Mouse (Mus musculus) gastrocnemius, adult 2 months (tissue): ENCODE measurements at regions not wholly inside any gene's neighbourhood (a gene's known extent, or its start where the extent isn't known, plus 50 kb on each side); places are given as distances from the start of the nearest gene placed in this dataset.

ENCODE experiments used
- DNase-seq: peaks from one replicate; pipeline ENCODE4 v3.0.0; 2022
- H3K27ac ChIP-seq: fragments of 200-600 bp; 2 replicates; pipeline ENCODE4 v1.8.1; 2022; ENCODE audit warnings: mild to moderate bottlenecking
- H3K4me3 ChIP-seq: fragments of 200-600 bp; 2 replicates; pipeline ENCODE4 v1.8.1; 2022; ENCODE audit warnings: mild to moderate bottlenecking, moderate library complexity
- CTCF ChIP-seq: fragments of 200-600 bp; IDR thresholded peaks from 2 replicates; pipeline ENCODE4 v1.8.1; 2022; ENCODE audit warnings: antibody characterized with exemption, mild to moderate bottlenecking, moderate library complexity
- intact Hi-C: fragments of 180-260 bp; cut with DNase I; formaldehyde crosslinking; loops from one replicate; pipeline ENCODE4 v1.15.1; 2025

DNA sequence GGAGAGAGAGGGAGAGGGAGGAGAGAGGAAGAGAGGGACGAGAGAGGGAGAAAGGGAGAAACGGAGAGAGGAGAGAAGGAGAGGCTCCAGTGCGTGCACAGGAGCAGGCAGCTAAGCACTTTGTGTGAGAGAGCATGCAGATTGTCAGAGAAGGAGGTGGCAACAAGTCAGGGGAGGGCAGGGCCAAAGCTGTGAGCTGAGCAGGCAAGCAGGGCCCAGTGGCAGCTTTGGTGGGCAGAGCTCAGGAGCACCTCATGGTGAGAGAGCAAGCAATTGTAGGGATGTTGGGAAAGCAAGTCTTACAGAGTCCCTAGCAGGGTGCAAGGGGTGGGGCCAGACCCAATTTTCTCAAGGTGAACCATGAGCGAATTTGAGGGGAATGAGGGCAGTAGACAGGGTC lies 234.3 kb upstream of the Hey2 start:
- no peak for TF ChIP-seq CTCF
- Histone ChIP-seq H3K27ac (no peak overlapping the region), H3K4me3 (no peak overlapping the region)
- intact Hi-C loops = no loop called here
- DNase-seq = no peak

DNA sequence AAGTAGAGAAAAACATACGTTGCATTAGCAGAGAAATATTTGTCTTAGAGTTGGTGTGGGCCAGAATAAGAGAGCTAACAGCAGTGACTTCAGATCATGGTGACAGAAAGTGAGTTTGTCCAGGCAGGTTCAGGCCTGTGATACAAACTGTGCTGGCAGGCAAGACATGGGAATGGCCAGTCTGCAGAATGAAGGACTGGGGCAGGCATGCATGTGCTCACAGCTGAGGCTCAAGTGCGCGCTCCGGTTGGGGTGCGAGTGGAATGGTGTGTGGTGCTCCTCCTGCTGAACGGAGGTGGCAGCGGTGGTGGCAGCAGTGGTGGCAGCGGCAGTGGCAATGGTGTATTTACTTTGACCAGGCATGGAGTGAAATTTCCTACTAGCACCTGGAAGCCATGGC lies 233.8 kb upstream of the Hey2 start:
- H3K4me3 ChIP-seq = no peak overlapping the region
- no peak overlapping the region for H3K27ac ChIP-seq
- no peak for DNase-seq
- intact Hi-C loops = no loop called here
- TF ChIP-seq CTCF = no peak

DNA sequence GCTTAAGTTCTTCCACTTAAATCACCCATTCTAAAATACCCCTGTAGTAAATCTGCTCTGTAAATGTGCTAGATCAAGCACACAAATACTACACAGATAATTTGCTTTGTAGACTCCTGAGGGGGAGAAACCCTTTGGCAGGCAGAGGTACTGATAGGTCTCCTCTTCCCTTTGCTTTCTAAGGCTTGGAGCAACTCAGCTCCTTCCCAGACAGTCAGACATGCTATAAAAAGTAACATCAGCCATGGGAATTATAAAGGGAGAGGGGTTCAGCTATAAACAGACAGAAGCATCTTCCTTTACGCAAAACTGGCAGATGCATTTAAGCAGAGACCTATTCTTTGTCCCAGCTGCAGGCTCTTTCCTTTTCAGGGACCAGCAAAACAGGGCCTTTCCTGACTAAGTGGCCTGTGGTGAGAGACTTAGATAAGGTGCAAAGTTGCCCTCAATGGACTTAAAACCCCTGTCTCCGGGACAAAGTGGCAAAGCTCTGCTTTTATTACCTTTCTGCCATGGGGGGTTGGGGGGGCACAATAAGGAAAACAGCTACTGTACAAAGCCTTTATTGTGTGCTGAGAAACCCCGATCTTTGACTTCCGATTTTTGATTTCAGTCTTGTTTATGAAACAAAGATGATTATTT lies 231.5 kb upstream of the Hey2 start:
- no peak for DNase-seq
- TF ChIP-seq CTCF = no peak
- no peak overlapping the region for H3K4me3 ChIP-seq
- intact Hi-C loops = no loop called here
- H3K27ac ChIP-seq = no peak overlapping the region

GRCm38 (mm10) chr10:31068668-31069223 lies 226.1 kb upstream of the Hey2 start:
- no peak for DNase-seq
- no peak overlapping the region for H3K4me3 ChIP-seq
- intact Hi-C loops = no loop called here

DNA sequence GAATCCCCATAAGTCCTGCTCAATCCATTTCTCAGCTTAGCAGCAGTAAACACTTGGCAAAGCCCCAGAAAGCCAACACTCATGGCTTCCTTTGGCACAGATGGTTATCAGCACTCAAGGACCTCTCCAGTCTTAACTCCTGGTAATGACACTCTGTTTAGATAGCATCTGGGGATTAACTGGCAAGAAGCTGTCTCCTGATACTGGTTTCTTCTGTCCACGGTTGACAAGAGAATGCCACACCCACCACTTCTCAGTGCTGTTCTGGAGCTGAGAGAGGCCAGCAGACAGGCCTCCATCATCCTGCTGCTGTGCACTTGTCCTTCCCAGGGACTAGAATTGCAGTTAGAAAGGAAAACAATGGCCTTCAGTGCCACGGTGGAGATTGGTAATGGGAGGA lies 220.1 kb upstream of the Hey2 start:
- TF ChIP-seq CTCF = no peak
- no peak for DNase-seq
- Histone ChIP-seq H3K4me3 (no peak overlapping the region), H3K27ac (no peak overlapping the region)
- intact Hi-C loops = no loop called here

More at GRCm38 (mm10) chr10:31068668-31069223, 226.1 kb upstream of the Hey2 start:
- no peak for TF ChIP-seq CTCF
- no peak overlapping the region for H3K27ac ChIP-seq

DNA sequence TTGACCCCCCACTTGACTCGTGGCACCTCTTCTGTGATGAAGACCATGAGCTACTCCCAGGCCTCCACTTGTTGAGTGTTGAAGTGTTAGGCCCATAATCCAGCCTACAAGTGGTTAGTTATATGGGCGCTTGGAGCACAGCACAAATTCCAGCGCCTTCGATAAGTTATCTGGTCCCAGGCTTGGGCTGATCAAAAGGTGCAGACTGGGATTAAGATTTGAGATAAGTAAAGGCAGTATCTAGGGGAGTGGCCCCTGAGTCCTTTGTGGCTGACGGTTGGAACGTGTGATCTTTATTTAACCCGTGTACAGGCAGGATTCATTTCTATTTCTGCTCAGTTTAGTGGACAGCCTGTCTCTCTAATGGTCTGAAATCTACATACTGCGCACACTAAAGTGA lies 210.7 kb upstream of the Hey2 start:
- no peak for TF ChIP-seq CTCF
- Histone ChIP-seq H3K4me3 (no peak overlapping the region), H3K27ac (no peak overlapping the region)
- DNase-seq = no peak
- intact Hi-C loops = no loop called here

DNA sequence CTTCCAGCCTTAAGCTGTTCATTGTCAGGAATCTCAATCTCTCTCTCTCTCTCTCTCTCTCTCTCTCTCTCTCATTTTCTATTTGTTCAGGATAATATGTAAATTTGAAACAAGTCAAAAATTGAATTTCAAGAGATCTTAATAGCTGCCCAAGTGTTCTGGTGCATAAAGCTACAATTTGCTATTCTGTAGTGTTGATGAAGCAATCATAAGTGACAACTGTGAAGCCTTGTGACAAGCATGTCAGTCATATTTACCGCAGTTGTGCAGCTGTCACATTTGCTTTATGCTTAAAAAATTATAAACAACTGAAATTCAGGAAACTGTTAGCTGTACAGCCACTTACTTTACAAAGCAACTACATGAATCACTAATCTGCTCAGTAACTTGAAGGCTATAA lies 208.6 kb upstream of the Hey2 start:
- H3K27ac ChIP-seq = no peak overlapping the region
- TF ChIP-seq CTCF = no peak
- DNase-seq = no peak
- intact Hi-C loops = no loop called here
- no peak overlapping the region for H3K4me3 ChIP-seq

GRCm38 (mm10) chr10:31049352-31049751 lies 206.8 kb upstream of the Hey2 start:
- H3K27ac ChIP-seq = no peak overlapping the region
- no peak overlapping the region for H3K4me3 ChIP-seq
- no peak for DNase-seq
- intact Hi-C loops = no loop called here
- TF ChIP-seq CTCF = no peak

DNA sequence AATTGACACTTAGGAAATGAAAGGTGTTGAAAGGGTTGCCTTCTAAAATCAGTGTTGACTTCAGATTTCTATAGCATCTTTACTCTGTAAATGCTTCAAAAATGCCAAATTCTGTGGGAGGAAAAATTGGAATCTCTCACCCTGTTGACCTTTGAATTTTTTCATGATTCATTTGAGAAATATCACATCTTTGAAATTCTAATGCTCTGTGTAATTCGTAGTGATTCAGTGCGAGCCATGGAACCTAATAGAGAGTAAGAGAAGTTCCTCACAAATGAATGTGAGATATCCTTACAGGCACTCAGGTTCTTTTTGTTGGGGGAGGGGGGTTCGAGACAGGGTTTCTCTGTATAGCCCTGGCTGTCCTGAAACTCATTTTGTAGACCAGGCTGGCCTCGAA lies 193.0 kb upstream of the Hey2 start:
- Histone ChIP-seq H3K4me3 (no peak overlapping the region), H3K27ac (no peak overlapping the region)
- intact Hi-C loops = no loop called here
- no peak for TF ChIP-seq CTCF
- no peak for DNase-seq

GRCm38 (mm10) chr10:31034782-31035181 lies 192.2 kb upstream of the Hey2 start:
- DNase-seq = no peak
- H3K27ac ChIP-seq = no peak overlapping the region
- no peak for TF ChIP-seq CTCF
- intact Hi-C loops = no loop called here
- H3K4me3 ChIP-seq = no peak overlapping the region

DNA sequence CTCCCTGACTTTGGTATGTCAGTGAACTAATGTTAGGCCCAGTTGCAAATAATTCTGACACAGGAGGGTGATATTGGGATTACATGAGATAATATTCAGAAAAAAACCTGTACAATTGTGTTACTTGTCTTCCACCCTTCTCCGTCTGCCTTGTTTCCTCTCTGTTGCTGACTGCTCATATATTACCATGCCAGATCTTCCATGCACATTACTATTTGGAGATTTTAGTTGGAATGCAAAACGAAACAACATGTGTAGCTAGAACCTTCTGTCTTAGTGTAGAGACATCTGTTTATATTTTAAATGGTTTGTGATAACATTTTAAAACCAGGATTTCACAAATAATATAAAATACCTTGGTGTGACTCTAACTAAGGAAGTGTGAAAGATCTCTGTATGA lies 188.1 kb upstream of the Hey2 start:
- intact Hi-C loops = no loop called here
- DNase-seq = no peak
- H3K27ac ChIP-seq = no peak overlapping the region
- no peak for TF ChIP-seq CTCF
- H3K4me3 ChIP-seq = no peak overlapping the region

DNA sequence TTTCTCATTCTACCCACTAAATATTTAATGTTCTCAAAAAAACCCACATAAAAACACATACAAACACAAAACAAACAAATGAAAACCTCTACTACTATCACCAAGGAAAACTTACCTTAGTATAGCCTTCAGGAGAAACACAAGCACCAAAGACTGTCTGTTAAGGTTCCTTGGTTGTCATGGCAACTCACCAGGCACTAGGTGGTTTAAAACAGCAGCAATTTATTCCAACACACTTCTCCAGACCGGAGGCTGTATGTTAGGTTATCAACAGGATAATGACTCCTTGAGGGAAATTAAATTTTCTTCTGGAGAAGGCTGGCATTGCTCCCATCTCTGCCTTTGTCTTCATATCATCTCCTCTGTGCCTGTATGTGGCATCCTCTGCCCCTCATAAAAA lies 183.8 kb upstream of the Hey2 start:
- Histone ChIP-seq H3K4me3 (no peak overlapping the region), H3K27ac (no peak overlapping the region)
- intact Hi-C loops = no loop called here
- DNase-seq = no peak
- TF ChIP-seq CTCF = no peak

DNA sequence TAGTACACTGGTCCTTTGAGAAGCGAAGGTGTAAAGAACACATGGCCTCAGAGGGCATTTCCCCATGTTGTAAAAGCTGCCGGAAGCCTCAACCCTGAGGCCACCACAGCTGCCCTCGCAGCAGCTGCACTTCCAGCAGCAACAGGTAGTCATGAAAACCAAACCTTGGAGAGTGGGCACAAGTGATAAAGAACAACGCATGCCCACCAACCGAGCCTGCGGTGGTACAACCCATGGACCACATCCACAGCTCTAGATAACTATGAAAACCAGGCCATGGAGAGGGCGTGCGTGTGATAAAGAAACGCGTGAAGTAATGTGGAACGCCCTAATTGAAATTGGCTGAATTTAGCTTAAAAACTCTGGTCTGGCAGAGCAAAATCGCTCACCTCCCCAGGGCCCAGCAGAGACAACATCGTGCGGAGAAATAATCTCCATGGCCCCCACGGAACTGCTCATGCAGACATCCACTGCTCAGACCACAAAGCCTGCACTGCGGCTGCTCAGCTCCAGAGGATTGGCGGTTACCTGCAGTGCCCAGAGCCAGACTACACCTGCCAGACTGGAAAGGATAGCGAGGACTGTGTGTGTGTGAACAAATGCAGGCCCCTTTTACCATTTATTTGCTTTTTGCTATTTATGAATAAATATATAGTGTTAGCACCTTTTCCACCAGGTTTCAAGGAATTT lies 170.2 kb upstream of the Hey2 start:
- intact Hi-C loops = no loop called here

DNA sequence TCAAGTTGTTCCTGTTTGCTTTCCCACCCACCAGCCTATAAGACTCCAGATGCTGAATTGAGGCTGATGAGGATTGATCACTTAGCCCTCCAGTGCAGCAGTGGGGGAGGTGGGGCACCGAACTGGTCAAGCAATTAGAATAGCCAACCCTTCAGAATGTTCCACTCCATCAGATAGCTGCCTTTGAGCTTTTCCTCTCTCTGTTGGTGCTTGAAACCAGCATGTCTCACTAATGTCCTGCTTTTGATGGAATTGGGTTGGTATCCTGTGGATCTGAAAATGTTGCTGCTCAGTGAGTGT lies 167.3 kb upstream of the Hey2 start:
- intact Hi-C loops = no loop called here
- no peak for TF ChIP-seq CTCF
- Histone ChIP-seq H3K27ac (no peak overlapping the region), H3K4me3 (no peak overlapping the region)
- no peak for DNase-seq

More for the DNA sequence above, 170.2 kb upstream of the Hey2 start:
- TF ChIP-seq CTCF = no peak
- no peak for DNase-seq
- H3K27ac ChIP-seq = no peak overlapping the region
- H3K4me3 ChIP-seq = no peak overlapping the region
